Mouse (Mus musculus) stomach, postnatal 0 days (tissue): Measurements from ENCODE around the gene Plpp2.

Experiments used
- CTCF ChIP-seq: IDR thresholded peaks from 2 replicates; pipeline ENCODE4 v1.5.1; 2016; ENCODE audit warnings: antibody characterized with exemption, low read depth, mild to moderate bottlenecking, moderate library complexity
- EP300 ChIP-seq: optimal IDR thresholded peaks from 2 replicates; pipeline ENCODE3; 2016; ENCODE audit warnings: antibody characterized with exemption

- TF ChIP-seq EP300 (no peak), CTCF (no peak)
Observed at GRCm38 (mm10) chr10:79531593-79531992, 2.0 kb downstream of the Plpp2 start.
